Mouse (Mus musculus) liver, postnatal 0 days (tissue): ENCODE measurements around the gene Srrm1.

Experiments
- CTCF ChIP-seq: sonication (generic); IDR thresholded peaks from 2 replicates; pipeline ENCODE4 v1.5.1; 2016; ENCODE audit warnings: antibody characterized with exemption, low read depth
- EP300 ChIP-seq: IDR thresholded peaks from 2 replicates; pipeline ENCODE4 v1.6.1; 2016; ENCODE audit warnings: antibody characterized with exemption, low read depth, mild to moderate bottlenecking

- TF ChIP-seq CTCF (no peak), EP300 (no peak)
Observed at GRCm38 (mm10) chr4:135335327-135336022, 17.6 kb downstream of the Srrm1 start.
